Comparison of ENCODE assay signal across 26 mouse cellular contexts in the genomic region with DNA sequence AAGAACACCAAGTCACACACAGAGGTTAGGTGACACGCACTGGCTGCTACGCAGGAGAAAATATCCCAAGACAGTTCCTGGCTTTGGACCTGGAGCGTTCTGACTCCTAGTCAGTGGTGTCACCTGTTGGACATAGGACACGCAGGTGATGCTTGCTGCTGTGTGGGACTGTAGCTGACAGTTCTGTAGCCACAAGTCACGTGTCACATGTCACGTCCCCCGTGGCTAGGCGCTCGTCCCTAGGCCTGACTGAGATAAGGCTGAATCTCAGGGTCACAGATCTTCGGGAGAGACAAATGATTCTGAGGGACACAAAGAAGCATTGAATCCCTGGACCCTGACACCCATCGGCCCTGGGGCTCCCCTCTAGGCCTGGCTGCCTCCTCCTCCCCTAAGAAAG. TPM values are rescaled to one million over a fixed set of nuclear protein-coding genes. Genes with fewer than 3 reads are reported as not detected.
DNase-seq lines count a peak whose midpoint lies in the region; ATAC-seq and TF ChIP-seq lines count a peak whose summit lies in the region.
"Had no signal": no experiment of that assay in that cellular context is flagged by ENCODE, and none has a peak within 500 bp of the region (broad histone marks: within the 10 kb centered on the region; RNA-seq: fewer than 3 reads in every experiment).

No protein-coding gene starts in this region.

- no peak overlapping the region for H3K4me3 ChIP-seq in G1E (ENCODE audit: low read depth, low read length)
- H3K4me3 ChIP-seq: embryonic facial prominence, embryonic 10.5 days; embryonic facial prominence, embryonic 13.5 days; erythroblast, embryonic 14.5 days; forebrain, embryonic 12.5 days; forebrain, embryonic 15.5 days; heart, adult 2 months; heart, embryonic 10.5 days; heart, embryonic 13.5 days; hindbrain, embryonic 12.5 days; hindbrain, embryonic 15.5 days had no signal

- H3K4me1 ChIP-seq in G1E (ENCODE audit: insufficient read depth, low read depth, low read length), result peaks cover 22% of the 10 kb centered on the region
- H3K4me1 ChIP-seq: embryonic facial prominence, embryonic 13.5 days; forebrain, embryonic 12.5 days; forebrain, embryonic 15.5 days; hindbrain, embryonic 12.5 days had no signal

- H3K9me3 ChIP-seq in G1E (replicated peaks), result peaks cover 3% of the 10 kb centered on the region
- H3K9me3 ChIP-seq: forebrain, embryonic 12.5 days; forebrain, embryonic 15.5 days; hindbrain, embryonic 12.5 days had no signal

- intact Hi-C loops in heart, postnatal 36 days (cut with DNase I), result no loop called here

- TF ChIP-seq CTCF in G1E (IDR thresholded peaks at IDR 0.05; ENCODE audit: low read depth, low read length), result no peak

- H3K27me3 ChIP-seq in G1E (ENCODE audit: insufficient read depth, low read length), result peaks cover 7% of the 10 kb centered on the region; the same call in 1 of the 2 replicates
- H3K27me3 ChIP-seq: embryonic facial prominence, embryonic 13.5 days; forebrain, embryonic 12.5 days; forebrain, embryonic 15.5 days; heart, embryonic 13.5 days; hindbrain, embryonic 12.5 days; hindbrain, embryonic 15.5 days; Patski had no signal

- H3K36me3 ChIP-seq in G1E (replicated peaks), result peaks cover 12% of the 10 kb centered on the region
- H3K36me3 ChIP-seq: embryonic facial prominence, embryonic 13.5 days; forebrain, embryonic 12.5 days; forebrain, embryonic 15.5 days; heart, embryonic 10.5 days; heart, embryonic 13.5 days; hindbrain, embryonic 12.5 days; hindbrain, embryonic 15.5 days had no signal

- DNase-seq in adrenal gland, adult (ENCODE audit: inconsistent age in 2 of 2, low spot score in 1 of 2), result peak; percentile 79 to 86
- no peak for DNase-seq in adrenal gland, postnatal 4 days (ENCODE audit: low spot score in 2 of 2)
- DNase-seq in G1E (ENCODE audit: low spot score), result no peak
- peak; percentile 38 for DNase-seq in adrenal gland, postnatal 10 days
- peak; percentile 64 to 67 for DNase-seq in adrenal gland, postnatal 36 days
- DNase-seq in heart, postnatal 36 days, result no peak
- DNase-seq in gastrocnemius, postnatal 25 days, result no peak
- DNase-seq: cerebellum, adult 11-12 months; cerebellum, adult 8-10 months; cerebellum, postnatal 10 days; cerebellum, postnatal 36 days; embryo, embryonic 11 days; gastrocnemius, postnatal 36 days; heart, adult 2 months; heart, postnatal 14 days had no signal

- peak; percentile 9; the same call in 1 of the 2 replicates for ATAC-seq in G1E (ENCODE audit: extremely low read depth, insufficient number of reproducible peaks, low FRiP score, poor library complexity, severe bottlenecking)
- ATAC-seq: forebrain, embryonic 15.5 days; Patski had no signal

RNA-seq across cellular contexts. Expression of a gene that starts 32.2 kb away (rescaled TPM):
- total RNA-seq in adrenal gland, postnatal 4 days (2021), result 1 to 10 TPM; 1.9 TPM
- total RNA-seq in G1E (2014; fragmentation: Nextera tagmentation) (not detected in 2 replicates), G1E (2017) (not detected in 2 replicates)
- polyA plus RNA-seq in G1E (2012), result not detected in 2 replicates
- total RNA-seq in adrenal gland, postnatal 10 days (2021), result 1 to 10 TPM; 1.4 to 1.7 TPM
- 1 to 10 TPM in 1 of 2 experiments, under 1 TPM in 1; 0.46 to 1.3 TPM for total RNA-seq in adrenal gland, postnatal 36 days (2021)
- total RNA-seq in heart, postnatal 36 days (2021), result under 1 TPM; 0.79 to 0.97 TPM
- under 1 TPM; 0.92 to 0.99 TPM for total RNA-seq in gastrocnemius, postnatal 25 days (2021)
- total RNA-seq: granulocyte monocyte progenitor cell, adult 5-6 weeks had no signal
- polyA plus RNA-seq: erythroblast, embryonic 14.5 days had no signal

RNA-seq across cellular contexts. Expression of a gene that starts 32.5 kb away (rescaled TPM):
- total RNA-seq in adrenal gland, postnatal 4 days (2021), result 10 to 100 TPM; 29.2 to 35.3 TPM
- total RNA-seq in G1E (2014; fragmentation: Nextera tagmentation) (53.6 and 59.3 TPM in 2 replicates), G1E (2017) (33.1 and 38.5 TPM in 2 replicates)
- 156 and 201 TPM in 2 replicates for polyA plus RNA-seq in G1E (2012)
- total RNA-seq in adrenal gland, postnatal 10 days (2021), result 10 to 100 TPM; 15.5 to 21.7 TPM
- 10 to 100 TPM; 21.7 to 30.4 TPM for total RNA-seq in adrenal gland, postnatal 36 days (2021)
- total RNA-seq in heart, postnatal 36 days (2021), result 1 to 10 TPM; 6.9 to 7.2 TPM
- total RNA-seq in gastrocnemius, postnatal 25 days (2021), result 1 to 10 TPM; 6.9 to 8.2 TPM

Comparison
In these comparisons a context has a peak if more than half of its experiments do, and no peak if none do; other contexts are left out.
1. DNase-seq: peak in adrenal gland, adult (2 of 2), adrenal gland, postnatal 10 days (single experiment) and adrenal gland, postnatal 36 days (2 of 2); none in adrenal gland, postnatal 4 days (0 of 2), G1E (single experiment), heart, postnatal 36 days (0 of 2) and gastrocnemius, postnatal 25 days (single experiment).